Mouse (Mus musculus): Measurements from ENCODE around the gene Uty. TPM values are rescaled to one million over a fixed set of nuclear protein-coding genes. Genes with fewer than 3 reads are reported as not detected.
A peak's percentile ranks its signal among the peaks of the same experiment; 100 is the strongest.

Gene Uty
- total RNA-seq (2021) = 10 to 100 TPM in 1 of 2 experiments, not detected in 1; 15.4 TPM
- long read RNA-seq, experiment 1 = 0 reads
- long read RNA-seq, experiment 2, partial matches to known transcripts = 2 of 14 reads
- long read RNA-seq, experiment 2, other reads (novel, unspliced or antisense) = 12 of 14 reads

DNA sequence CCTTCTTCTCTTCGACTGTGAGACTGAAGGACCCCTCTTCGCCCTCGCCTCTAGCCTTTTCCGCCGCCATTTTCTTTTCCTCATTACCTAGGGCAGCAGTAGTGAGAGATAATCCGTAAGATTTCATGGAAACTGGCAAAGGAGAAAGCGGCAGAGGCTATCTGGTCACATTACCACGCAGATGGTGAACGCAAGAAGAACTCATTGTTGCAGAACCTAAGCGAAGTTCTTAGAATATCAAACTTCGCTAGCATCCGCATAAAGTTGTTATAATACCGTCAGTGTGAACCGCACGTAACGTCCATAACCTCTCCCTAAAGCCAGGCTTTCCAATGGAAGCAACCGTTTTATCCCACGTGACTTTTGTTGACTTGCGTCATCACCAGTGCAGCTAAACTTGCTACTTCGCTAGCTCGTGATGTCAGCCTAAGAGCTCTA lies at the start of gene Uty:
Gene Uty (minus strand): TSS at position 334 of the 438 bp plus-strand sequence.
- DNase-seq = peak; percentile 18

- no peak for DNase-seq
Observed at GRCm38 (mm10) chrY:1293708-1294107, 48.1 kb upstream of the Uty start.

GRCm38 (mm10) chrY:1286171-1286795 lies 40.7 kb upstream of the Uty start, which contains the start of gene Ddx3y:
Gene Ddx3y, minus strand, starts transcription at chrY:1286629.
- peak; percentile 45 for DNase-seq

DNA sequence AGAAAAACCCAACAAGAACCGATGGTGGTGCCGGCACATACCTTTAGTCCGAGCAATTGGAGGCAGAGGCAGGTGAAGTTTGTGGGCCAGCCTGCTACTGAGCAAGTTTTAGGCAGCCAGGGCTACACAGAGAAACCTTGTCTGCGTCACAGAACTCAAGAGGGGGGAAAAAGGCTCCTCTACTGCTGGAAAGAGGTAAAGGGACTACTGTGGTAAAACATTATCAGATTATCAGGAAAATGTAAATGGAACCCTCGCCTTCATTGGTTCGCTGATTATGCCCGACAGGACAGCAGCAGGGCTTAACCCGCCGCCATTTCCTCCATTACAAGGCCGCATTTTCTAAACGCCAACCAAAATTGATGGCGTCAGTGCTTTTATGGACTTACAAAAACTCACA lies 40.2 kb upstream of the Uty start:
- DNase-seq = no peak

- no peak for DNase-seq
Observed at GRCm38 (mm10) chrY:1246117-1246516, 558 bp upstream of the Uty start.

DNA sequence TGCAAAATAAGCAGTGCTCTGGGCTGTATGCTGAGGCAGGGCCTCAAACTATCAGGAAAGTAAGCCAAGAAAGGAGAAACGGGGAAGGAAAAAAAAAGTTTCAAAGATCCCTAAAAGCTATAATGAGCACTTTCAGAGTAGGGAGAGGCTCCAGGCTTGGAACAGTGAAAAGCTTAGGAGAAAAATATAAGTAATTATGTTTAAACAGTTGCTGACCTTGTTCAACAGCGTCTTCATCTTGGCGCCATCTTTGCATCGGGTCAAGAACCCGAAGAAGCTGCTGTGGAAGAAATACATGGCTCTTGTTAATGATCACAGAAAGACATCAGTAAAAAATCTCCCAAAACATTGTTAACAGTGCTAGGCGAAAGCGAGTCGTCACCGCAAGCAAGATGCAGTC lies 619 bp downstream of the Uty start:
- DNase-seq = no peak

GRCm38 (mm10) chrY:1244421-1244820 lies 1.1 kb downstream of the Uty start:
- DNase-seq = no peak

GRCm38 (mm10) chrY:1220001-1220400 lies 25.6 kb downstream of the Uty start:
- no peak for DNase-seq

- no peak for DNase-seq
Observed at GRCm38 (mm10) chrY:1178476-1178875, 67.1 kb downstream of the Uty start.

DNA sequence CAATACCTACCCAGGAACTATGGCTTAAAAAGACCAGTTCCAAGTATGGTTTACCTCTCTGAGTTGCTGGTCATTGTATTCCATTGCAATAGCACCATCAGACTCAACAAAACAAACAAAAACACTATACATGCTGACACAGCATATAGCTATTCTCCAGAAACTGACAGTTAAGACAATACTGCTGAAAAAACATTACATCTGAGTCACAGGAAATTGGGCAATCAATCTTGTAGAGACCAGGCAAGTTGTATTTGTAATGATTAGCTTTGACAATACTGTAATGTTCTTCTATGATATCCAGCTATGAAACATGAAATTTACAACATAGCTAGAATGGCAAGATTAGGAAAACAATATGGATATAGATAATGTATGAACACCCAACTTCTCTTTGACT lies 82.5 kb downstream of the Uty start:
- DNase-seq = no peak

GRCm38 (mm10) chrY:1116153-1116552 lies 129.4 kb downstream of the Uty start:
- DNase-seq = no peak

- no peak for DNase-seq
Observed at GRCm38 (mm10) chrY:1114016-1114415, 131.5 kb downstream of the Uty start.

Other genes starting within 250 kb of the Uty start
- 10 to 100 TPM in 1 of 2 experiments, not detected in 1; 49.8 TPM for gene Eif2s3y, start 235.2 kb downstream of the Uty start, total RNA-seq (2021)
- gene Ddx3y, start 40.9 kb upstream of the Uty start, total RNA-seq (2021) = 10 to 100 TPM in 1 of 2 experiments, not detected in 1; 56.8 TPM
- not detected for gene Usp9y, start 214.0 kb upstream of the Uty start, total RNA-seq (2021)